Mouse (Mus musculus) monocyte, adult 5-6 weeks (primary cell): ENCODE measurements around the gene Klhdc8a. TPM values are rescaled to one million over a fixed set of nuclear protein-coding genes. Genes with fewer than 3 reads are reported as not detected.

Experiments
- ATAC-seq: fragments of 153-309, 156-312 bp; replicated peaks from 2 replicates; pipeline ENCODE4 v1.8.0; 2017; ENCODE audit warnings: mild to moderate bottlenecking; ENCODE audit not compliant: low TSS enrichment, insufficient number of reproducible peaks, severe bottlenecking, poor library complexity, low FRiP score
- total RNA-seq: library from RNA; stranded (forward); fragments of 200-1000, 200-491, 200-594 nt; gene quantifications from 3 replicates; pipeline ENCODE4 v1.2.3, GENCODE M21; 2017

Klhdc8a gene
- total RNA-seq, 1 experiment from 2014 or later: not detected

- peak; percentile 74 for ATAC-seq
These were observed 57.4 kb downstream of the Klhdc8a start for GRCm38 (mm10) chr1:132355841-132356242.

- no peak for ATAC-seq
These were observed 58.4 kb downstream of the Klhdc8a start for GRCm38 (mm10) chr1:132356841-132357240.

Other genes starting within 250 kb of the Klhdc8a start
- 4.2 to 7.2 TPM (median 5.1 TPM) in 3 replicates for gene Mfsd4a, start 230.6 kb upstream of the Klhdc8a start, total RNA-seq
- 0.43 to 2.9 TPM in 2 of 3 replicates, not detected in the other for gene Cdk18, start 158.9 kb upstream of the Klhdc8a start, total RNA-seq
- gene Lemd1, start 107.2 kb upstream of the Klhdc8a start, total RNA-seq: 1.8 TPM in 1 of 3 replicates, not detected in the others
- not detected in 3 replicates for gene AC124108.1, start 107.2 kb upstream of the Klhdc8a start, total RNA-seq
- not detected in 3 replicates for gene Gm10188, start 68.9 kb upstream of the Klhdc8a start, total RNA-seq
- gene Nuak2, start 17.5 kb downstream of the Klhdc8a start, total RNA-seq: 59.8 to 114 TPM (median 79.4 TPM) in 3 replicates
- 3.8 to 9.4 TPM (median 6.3 TPM) in 3 replicates for gene Tmcc2, start 92.7 kb downstream of the Klhdc8a start, total RNA-seq
- 40.6 to 56.0 TPM (median 54.3 TPM) in 3 replicates for gene Dstyk, start 118.9 kb downstream of the Klhdc8a start, total RNA-seq
- gene Rbbp5, start 178.7 kb downstream of the Klhdc8a start, total RNA-seq: 43.2 to 84.5 TPM (median 75.7 TPM) in 3 replicates
- 7.1 to 12.8 TPM (median 10.7 TPM) in 3 replicates for gene Tmem81, start 207.6 kb downstream of the Klhdc8a start, total RNA-seq
- gene Cntn2, start 244.6 kb downstream of the Klhdc8a start, total RNA-seq: not detected in 3 replicates